Mouse (Mus musculus): ENCODE measurements around the gene Fxr2. TPM values are rescaled to one million over a fixed set of nuclear protein-coding genes. Genes with fewer than 3 reads are reported as not detected.

Fxr2 gene
- 43.9 and 65.2 TPM in 2 replicates for total RNA-seq (2023)

GRCm38 (mm10) chr11:69632284-69633089 lies at the start of gene Fxr2:
TSS of gene Fxr2 (plus strand) at chr11:69632990.

DNA sequence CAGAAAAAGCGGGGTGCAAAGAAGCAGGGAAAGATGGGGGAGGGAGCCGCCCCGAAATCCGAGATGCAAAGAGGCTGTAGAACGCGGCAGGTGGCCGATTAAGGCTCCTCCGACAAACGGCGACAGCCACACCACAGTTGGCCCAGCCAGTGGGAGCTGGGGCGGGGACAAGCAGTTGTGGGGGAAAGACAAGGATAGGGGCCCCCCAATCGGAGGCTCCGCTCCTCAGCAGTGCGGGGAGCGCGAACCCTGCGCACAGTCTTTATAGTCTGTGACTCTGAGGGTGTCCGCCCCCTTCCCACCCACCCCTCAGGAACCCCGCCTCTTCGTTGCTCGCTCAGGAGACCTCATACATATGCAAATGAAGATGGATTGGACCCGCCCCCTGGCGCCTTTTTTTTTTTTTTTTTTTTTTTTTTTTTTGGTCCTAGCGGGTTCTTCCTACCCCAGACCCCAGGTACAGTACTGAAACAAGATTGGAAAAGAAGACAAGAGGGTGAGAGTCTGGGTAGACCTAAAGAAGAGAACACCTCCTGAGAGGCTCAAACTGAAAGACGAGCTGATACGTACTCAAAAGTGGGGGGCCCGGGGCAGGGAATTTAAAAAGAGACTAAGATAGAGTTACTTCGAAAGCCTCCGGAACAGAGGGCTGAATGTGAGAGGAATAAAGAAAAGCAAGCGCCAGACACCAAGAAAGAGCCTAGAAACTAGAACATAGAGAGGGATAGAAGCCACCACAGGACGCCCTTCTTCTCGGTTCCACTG lies 26.9 kb upstream of the Fxr2 start, which contains the start of gene Atp1b2:
Gene Atp1b2, minus strand, starts transcription at position 217 of the 765 bp plus-strand sequence.

GRCm38 (mm10) chr11:69617805-69618204 lies 15.0 kb upstream of the Fxr2 start, which contains the start of gene Shbg:
TSS of gene Shbg (minus strand) at chr11:69617905.

GRCm38 (mm10) chr11:69621571-69622268 lies 11.1 kb upstream of the Fxr2 start, which contains the start of gene Sat2:
TSS of gene Sat2 (plus strand) at chr11:69622024.

GRCm38 (mm10) chr11:69655264-69656064 lies 22.7 kb downstream of the Fxr2 start, which contains the start of gene Sox15:
TSS of gene Sox15 (plus strand) at chr11:69655314.

DNA sequence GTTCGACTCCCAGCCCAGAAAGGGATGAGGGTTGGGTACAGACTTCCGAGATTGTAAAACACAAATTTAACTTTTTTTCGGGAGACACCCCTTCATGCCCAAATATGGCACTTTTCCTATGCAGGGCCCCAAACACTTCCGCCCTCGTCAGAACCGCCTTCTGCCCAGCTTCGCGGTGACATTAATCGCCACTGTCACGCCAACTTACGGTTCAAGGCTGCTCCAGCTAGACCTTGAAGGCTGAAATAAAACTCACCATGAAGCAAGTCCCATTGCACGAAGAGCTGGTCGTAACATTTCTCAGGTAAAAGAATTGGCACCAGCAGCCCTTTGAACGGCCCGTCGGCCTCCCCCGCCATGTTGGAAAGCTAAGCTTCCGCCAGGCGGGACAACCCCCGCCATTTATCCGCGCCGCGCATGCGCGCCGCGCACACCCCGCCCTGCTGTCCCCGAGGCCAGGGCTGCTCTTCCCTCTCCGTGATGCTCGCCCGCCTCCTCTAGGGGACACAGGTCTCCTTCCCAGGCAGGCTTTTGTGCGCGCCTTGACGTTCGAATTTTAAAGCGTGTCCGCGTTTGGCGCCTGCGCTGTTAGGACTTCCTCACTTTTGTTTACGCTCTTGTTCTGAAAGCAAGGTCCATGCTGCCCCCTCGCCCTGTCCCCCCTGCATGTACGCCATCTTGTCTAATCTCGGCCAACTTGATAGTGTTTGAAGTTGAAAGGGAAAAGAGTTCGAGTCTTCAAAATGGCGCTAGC lies 29.6 kb downstream of the Fxr2 start, which contains the start of gene Mpdu1:
Gene Mpdu1, minus strand, starts transcription at position 430 of the 754 bp plus-strand sequence.

DNA sequence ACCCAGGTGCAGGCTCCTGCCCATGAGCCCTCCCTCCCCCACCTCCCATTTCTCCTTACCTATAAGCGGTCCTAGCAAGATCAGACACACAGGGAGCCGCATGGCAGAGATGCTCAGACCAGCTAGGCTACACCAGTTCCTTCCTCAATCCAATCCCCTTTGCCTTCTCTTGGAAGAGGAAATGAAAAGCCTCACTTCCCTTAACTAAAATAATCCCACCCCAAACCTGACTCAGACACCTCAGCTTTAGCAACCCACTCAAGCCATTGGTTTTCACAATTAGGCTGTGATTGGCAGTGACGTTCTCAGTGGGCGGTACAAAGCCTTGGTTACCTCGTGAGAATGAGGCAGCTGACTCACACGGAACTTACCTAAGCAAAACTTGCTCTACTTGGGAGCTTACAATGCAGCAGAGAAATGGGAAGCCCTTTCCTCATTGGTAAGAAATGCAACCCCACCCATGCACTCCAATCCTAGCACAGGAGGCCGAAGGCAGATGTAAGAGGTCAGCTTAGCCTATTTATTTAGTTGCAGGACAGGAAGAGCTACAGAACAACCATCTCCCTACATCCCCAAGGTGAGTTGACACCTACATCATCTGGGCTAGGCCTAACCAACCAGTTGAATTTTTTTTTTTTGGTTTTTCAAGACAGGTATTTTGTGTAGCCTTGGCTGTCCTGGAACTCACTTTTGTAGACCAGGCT lies 33.3 kb downstream of the Fxr2 start, which contains the start of gene Cd68:
Gene Cd68, minus strand, starts transcription at position 193 of the 704 bp plus-strand sequence.

GRCm38 (mm10) chr11:69672211-69672706 lies 39.5 kb downstream of the Fxr2 start, which contains the start of gene Eif4a1:
TSS of gene Eif4a1 (minus strand) at chr11:69672423.

GRCm38 (mm10) chr11:69681314-69682208 lies 48.8 kb downstream of the Fxr2 start, which contains the start of gene Senp3:
TSS of gene Senp3 (minus strand) at chr11:69682084.

GRCm38 (mm10) chr11:69685526-69686148 lies 52.8 kb downstream of the Fxr2 start, which contains the start of gene Tnfsf13:
TSS of gene Tnfsf13 (minus strand) at chr11:69685784.

DNA sequence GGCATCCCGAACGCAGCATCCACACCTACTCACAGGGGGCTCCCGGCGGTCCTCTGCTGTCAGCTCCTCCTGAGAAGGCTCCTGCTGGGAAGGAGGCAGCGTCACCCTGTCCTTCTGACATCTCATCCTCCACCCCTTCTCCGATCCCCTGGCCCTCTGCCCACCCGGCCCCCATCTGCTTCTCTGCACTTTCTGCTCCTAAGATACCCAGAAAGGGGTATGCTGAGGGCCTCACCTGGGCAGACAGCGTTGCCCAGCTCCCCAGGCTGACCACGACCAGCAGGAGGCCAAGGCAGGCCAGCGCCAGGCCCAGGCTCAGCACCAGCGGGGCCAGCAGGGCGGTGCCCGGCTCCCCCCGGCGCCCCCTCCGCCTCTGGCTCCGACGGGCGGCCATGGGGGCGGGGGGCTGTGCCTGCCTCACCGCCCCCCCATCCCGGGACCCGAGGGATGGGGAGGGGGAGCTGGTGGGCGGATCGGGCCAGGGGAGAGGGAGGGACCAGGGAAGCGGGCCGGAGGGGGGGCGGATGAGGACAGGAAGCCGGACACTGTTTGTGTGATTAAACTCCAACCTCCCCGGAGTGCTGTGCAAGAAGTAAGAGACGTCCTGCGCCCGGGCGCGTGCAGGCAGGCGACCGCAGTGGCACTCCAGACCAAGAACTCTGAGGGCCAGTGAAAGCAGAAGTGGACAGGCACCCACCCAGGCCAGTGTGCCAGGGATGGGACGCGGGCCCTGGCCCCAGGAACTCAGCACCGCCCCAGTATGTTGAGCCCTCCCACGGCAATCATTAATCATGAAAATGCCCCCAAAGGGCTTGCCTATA lies 62.8 kb downstream of the Fxr2 start, which contains the start of the genes Tnfsf12 and Tnfsfm13:
Gene Tnfsf12, minus strand, starts transcription at position 489 of the 821 bp plus-strand sequence.
Gene Tnfsfm13, minus strand, starts transcription at position 738 of the 821 bp plus-strand sequence.

Other genes starting within 250 kb of the Fxr2 start
- 20.3 and 25.1 TPM in 2 replicates for gene Naa38, start 237.5 kb upstream of the Fxr2 start, total RNA-seq (2023)
- gene Cyb5d1, start 237.4 kb upstream of the Fxr2 start, total RNA-seq (2023): 27.9 and 30.6 TPM in 2 replicates
- gene Tmem88, start 234.8 kb upstream of the Fxr2 start, total RNA-seq (2023): 3.1 and 3.2 TPM in 2 replicates
- 256 and 289 TPM in 2 replicates for gene Kdm6b, start 219.3 kb upstream of the Fxr2 start, total RNA-seq (2023)
- 2.1 and 6.3 TPM in 2 replicates for gene Dnah2, start 83.9 kb upstream of the Fxr2 start, total RNA-seq (2023)
- gene Efnb3, start 72.8 kb upstream of the Fxr2 start, total RNA-seq (2023): 0.23 and 0.28 TPM in 2 replicates
- gene Wrap53, start 52.7 kb upstream of the Fxr2 start, total RNA-seq (2023): 9.3 and 11.2 TPM in 2 replicates
- 33.7 and 43.7 TPM in 2 replicates for gene Trp53, start 52.6 kb upstream of the Fxr2 start, total RNA-seq (2023)
- gene Atp1b2, start 27.0 kb upstream of the Fxr2 start, total RNA-seq (2023): not detected in 2 replicates
- not detected in 2 replicates for gene Shbg, start 15.1 kb upstream of the Fxr2 start, total RNA-seq (2023)
- gene Sat2, start 11.0 kb upstream of the Fxr2 start, total RNA-seq (2023): not detected in 2 replicates
- 0.95 TPM in 1 of 2 replicates, not detected in the other for gene Sox15, start 22.3 kb downstream of the Fxr2 start, total RNA-seq (2023)
- 67.2 and 77.6 TPM in 2 replicates for gene Mpdu1, start 29.7 kb downstream of the Fxr2 start, total RNA-seq (2023)
- gene Cd68, start 33.2 kb downstream of the Fxr2 start, total RNA-seq (2023): 79.5 and 104 TPM in 2 replicates
- gene Eif4a1, start 39.4 kb downstream of the Fxr2 start, total RNA-seq (2023): 525 and 565 TPM in 2 replicates
- 77.3 and 91.6 TPM in 2 replicates for gene Senp3, start 49.1 kb downstream of the Fxr2 start, total RNA-seq (2023)
- gene Tnfsf13, start 52.8 kb downstream of the Fxr2 start, total RNA-seq (2023): 10.0 and 11.1 TPM in 2 replicates
- gene Tnfsf12, start 62.9 kb downstream of the Fxr2 start, total RNA-seq (2023): 7.3 and 8.2 TPM in 2 replicates
- 1.4 and 4.9 TPM in 2 replicates for gene Tnfsfm13, start 63.1 kb downstream of the Fxr2 start, total RNA-seq (2023)
- gene Polr2a, start 125.6 kb downstream of the Fxr2 start, total RNA-seq (2023): 74.6 and 76.6 TPM in 2 replicates
- gene Slc35g3, start 129.0 kb downstream of the Fxr2 start, total RNA-seq (2023): not detected in 2 replicates
- gene Zbtb4, start 132.9 kb downstream of the Fxr2 start, total RNA-seq (2023): 0.70 and 1.2 TPM in 2 replicates
- 0.54 and 1.0 TPM in 2 replicates for gene Chrnb1, start 163.0 kb downstream of the Fxr2 start, total RNA-seq (2023)
- not detected in 2 replicates for gene Fgf11, start 168.9 kb downstream of the Fxr2 start, total RNA-seq (2023)
- not detected in 2 replicates for gene Tmem102, start 172.6 kb downstream of the Fxr2 start, total RNA-seq (2023)
- not detected in 2 replicates for gene Gm39566, start 182.3 kb downstream of the Fxr2 start, total RNA-seq (2023)
- gene Spem2, start 185.5 kb downstream of the Fxr2 start, total RNA-seq (2023): not detected in 2 replicates
- not detected in 2 replicates for gene Spem1, start 189.2 kb downstream of the Fxr2 start, total RNA-seq (2023)
- 0.88 and 1.8 TPM in 2 replicates for gene Nlgn2, start 204.8 kb downstream of the Fxr2 start, total RNA-seq (2023)
- 76.0 and 86.7 TPM in 2 replicates for gene Tmem256, start 205.5 kb downstream of the Fxr2 start, total RNA-seq (2023)
- gene Plscr3, start 213.4 kb downstream of the Fxr2 start, total RNA-seq (2023): 26.2 and 36.2 TPM in 2 replicates
- not detected in 2 replicates for gene Tnk1, start 225.7 kb downstream of the Fxr2 start, total RNA-seq (2023)
- gene Tmem95, start 245.0 kb downstream of the Fxr2 start, total RNA-seq (2023): 0.84 TPM in 1 of 2 replicates, not detected in the other
- 6.8 TPM in 2 replicates for gene Kctd11, start 248.4 kb downstream of the Fxr2 start, total RNA-seq (2023)

Data from neutrophil, adult 65 days (primary cell).